Mouse (Mus musculus): ENCODE results near the gene Gmppa. TPM values are rescaled to one million over a fixed set of nuclear protein-coding genes. Genes with fewer than 3 reads are reported as not detected.

Gmppa gene
- polyA plus RNA-seq, 1 experiment from 2014 or later = 70.7 TPM

- Histone ChIP-seq H3K27me3 (replicated peaks) (peaks cover 86% of the 10 kb centered on the region), H3K27ac (replicated peaks) (no peak overlapping the region), H3K4me1 (peaks cover 29% of the 10 kb centered on the region), H3K4me3 (no peak overlapping the region), H3K4me2 (peak overlapping the region; percentile 73; the same call in 1 of the 2 replicates), H3K9ac (no peak overlapping the region), H3K9me3 (no peaks in the 10 kb centered on the region), H3K36me3 (no peaks in the 10 kb centered on the region)
- no peak for ATAC-seq (ENCODE audit: extremely low read depth, insufficient number of reproducible peaks, low FRiP score, low TSS enrichment)
- 15% methylated on average over 13 of the region's 14 CpGs for WGBS
Measured at GRCm38 (mm10) chr1:75456746-75457564, 21.2 kb downstream of the Gmppa start.

- Histone ChIP-seq H3K4me3 (peak overlapping the region; percentile 48), H3K36me3 (no peaks in the 10 kb centered on the region), H3K27me3 (replicated peaks) (peaks cover 79% of the 10 kb centered on the region), H3K9ac (peak overlapping the region; percentile 77; the same call in 1 of the 2 replicates), H3K27ac (replicated peaks) (peak overlapping the region; percentile 74; the same call in 1 of the 2 replicates), H3K4me2 (peak overlapping the region; percentile 73), H3K9me3 (no peaks in the 10 kb centered on the region), H3K4me1 (peaks cover 31% of the 10 kb centered on the region)
- WGBS = 2% methylated on average over 8 of the region's 10 CpGs
- no peak for ATAC-seq (ENCODE audit: extremely low read depth, insufficient number of reproducible peaks, low FRiP score, low TSS enrichment)
Measured at GRCm38 (mm10) chr1:75457710-75458024, 21.9 kb downstream of the Gmppa start.

DNA sequence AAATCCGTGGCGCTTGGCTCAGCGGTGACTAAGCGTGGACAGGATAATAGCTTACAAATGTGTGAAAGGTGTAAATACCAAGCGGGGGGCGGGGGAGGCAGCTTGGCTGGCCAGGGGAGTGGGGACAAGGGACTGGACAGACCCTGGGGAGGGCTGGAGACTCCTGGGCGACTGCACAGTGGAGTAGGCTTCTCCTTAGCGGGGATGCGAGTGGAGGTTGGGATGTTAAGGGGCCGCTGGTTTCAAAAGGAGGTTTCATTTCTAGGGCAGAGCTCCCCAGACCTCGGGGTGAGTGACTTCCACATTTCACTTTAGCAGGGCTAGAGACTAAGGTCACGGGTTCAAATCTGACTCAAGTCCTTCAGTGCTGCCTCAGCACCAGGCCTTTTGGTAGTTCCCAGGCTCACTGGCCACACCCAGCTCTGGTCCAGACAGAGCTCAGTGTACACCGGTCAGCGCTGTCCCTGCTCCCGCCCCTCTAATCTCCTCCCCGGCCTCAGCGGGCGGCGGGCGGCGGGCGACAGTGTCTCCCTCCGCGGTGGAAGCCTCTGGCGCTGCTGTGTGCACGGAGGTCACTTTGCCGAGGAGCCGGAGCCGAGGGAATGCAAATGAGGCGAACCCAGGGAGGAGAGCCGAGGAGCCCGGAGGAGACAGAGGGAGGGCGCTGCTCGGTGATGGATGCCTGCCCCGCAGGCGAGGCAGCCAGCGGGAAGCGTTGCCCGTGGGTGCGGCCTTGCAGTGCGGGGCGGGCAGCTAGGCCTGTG lies 22.5 kb downstream of the Gmppa start:
- peak overlapping the region; percentile 77 for H3K9ac ChIP-seq
- H3K4me1 ChIP-seq = peaks cover 34% of the 10 kb centered on the region
- 2% methylated on average over 42 of the region's 42 CpGs for WGBS

GRCm38 (mm10) chr1:75458789-75459684 lies 23.3 kb downstream of the Gmppa start:
- Histone ChIP-seq H3K4me1 (peaks cover 43% of the 10 kb centered on the region), H3K36me3 (no peaks in the 10 kb centered on the region), H3K4me3 (peak overlapping the region; percentile 48), H3K4me2 (peak overlapping the region; percentile 73), H3K27ac (replicated peaks) (peak overlapping the region; percentile 74), H3K9me3 (no peaks in the 10 kb centered on the region), H3K9ac (peak overlapping the region; percentile 77), H3K27me3 (replicated peaks) (peaks cover 66% of the 10 kb centered on the region)
- ATAC-seq (ENCODE audit: extremely low read depth, insufficient number of reproducible peaks, low FRiP score, low TSS enrichment) = no peak
- WGBS = 13% methylated on average over 23 of the region's 23 CpGs

More for the DNA sequence above, 22.5 kb downstream of the Gmppa start:
- peak; percentile 37; the same call in 1 of the 2 replicates for ATAC-seq (ENCODE audit: extremely low read depth, insufficient number of reproducible peaks, low FRiP score, low TSS enrichment)
- H3K4me2 ChIP-seq = peak overlapping the region; percentile 73
- no peaks in the 10 kb centered on the region for H3K9me3 ChIP-seq
- no peaks in the 10 kb centered on the region for H3K36me3 ChIP-seq
- peaks cover 74% of the 10 kb centered on the region for H3K27me3 ChIP-seq (replicated peaks)
- peak overlapping the region; percentile 74 for H3K27ac ChIP-seq (replicated peaks)
- H3K4me3 ChIP-seq = peak overlapping the region; percentile 48

DNA sequence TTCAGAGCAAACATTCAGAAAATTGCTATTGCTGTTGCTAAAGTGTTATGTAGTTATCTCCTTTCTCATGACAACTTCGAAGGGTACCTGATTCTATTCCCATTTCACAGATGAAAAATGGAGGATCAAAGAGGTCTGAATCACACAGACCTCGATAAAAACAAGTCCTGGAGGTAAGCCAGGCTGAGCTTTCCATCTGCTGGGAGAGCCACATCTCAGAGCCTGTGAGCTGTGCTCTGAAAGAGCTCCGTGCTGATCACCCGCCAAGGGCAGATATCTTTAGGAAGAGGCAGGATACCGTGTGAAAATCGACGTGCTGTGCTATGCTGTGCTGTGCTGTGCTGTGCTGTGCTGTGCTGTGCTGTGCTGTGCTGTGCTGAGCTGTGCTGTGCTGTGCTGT lies 24.6 kb downstream of the Gmppa start:
- H3K36me3 ChIP-seq = no peaks in the 10 kb centered on the region
- no peak overlapping the region for H3K4me3 ChIP-seq
- no peak overlapping the region for H3K9ac ChIP-seq
- WGBS = 46% methylated on average over 7 of the region's 7 CpGs
- H3K9me3 ChIP-seq = no peaks in the 10 kb centered on the region
- no peak overlapping the region for H3K4me2 ChIP-seq
- peaks cover 66% of the 10 kb centered on the region for H3K27me3 ChIP-seq (replicated peaks)
- no peak overlapping the region for H3K27ac ChIP-seq (replicated peaks)
- no peak for ATAC-seq (ENCODE audit: extremely low read depth, insufficient number of reproducible peaks, low FRiP score, low TSS enrichment)
- H3K4me1 ChIP-seq = peaks cover 53% of the 10 kb centered on the region

- Histone ChIP-seq H3K36me3 (no peaks in the 10 kb centered on the region), H3K27ac (replicated peaks) (no peak overlapping the region), H3K4me3 (no peak overlapping the region), H3K9me3 (no peaks in the 10 kb centered on the region), H3K27me3 (replicated peaks) (peaks cover 64% of the 10 kb centered on the region), H3K4me2 (no peak overlapping the region), H3K4me1 (peaks cover 47% of the 10 kb centered on the region), H3K9ac (no peak overlapping the region)
- ATAC-seq (ENCODE audit: extremely low read depth, insufficient number of reproducible peaks, low FRiP score, low TSS enrichment) = no peak
- WGBS = 56% methylated on average over 1 of the region's 1 CpGs
Measured at GRCm38 (mm10) chr1:75462636-75463035, 26.9 kb downstream of the Gmppa start.

DNA sequence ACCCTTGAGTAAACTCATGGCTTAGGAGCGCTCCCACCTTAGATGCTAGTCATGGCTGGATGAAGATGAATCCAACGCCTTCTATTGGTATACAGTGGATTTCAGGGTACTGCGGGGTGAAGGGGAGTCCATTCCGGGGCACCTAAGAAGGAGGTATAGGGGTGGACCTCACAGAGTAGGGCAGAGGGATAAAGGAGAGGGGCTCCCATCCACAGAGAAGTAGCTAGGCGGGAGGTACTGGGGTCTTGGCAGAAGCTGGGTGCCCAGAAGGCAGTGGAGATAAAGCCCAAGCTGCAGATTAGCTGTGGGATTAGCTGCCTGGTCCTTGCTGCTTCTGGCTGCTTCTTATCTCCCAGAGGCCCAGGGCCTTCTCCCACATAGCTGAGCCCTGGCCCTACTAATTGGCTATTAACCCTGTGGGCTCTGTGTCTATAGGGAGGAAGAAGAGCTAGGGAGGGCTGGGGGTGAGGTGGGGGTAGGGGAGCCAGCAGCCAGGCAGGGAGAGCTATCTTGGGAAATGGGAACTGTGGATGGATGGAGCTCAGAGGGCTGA lies 28.0 kb downstream of the Gmppa start:
- Histone ChIP-seq H3K27ac (replicated peaks) (peak overlapping the region; percentile 29; the same call in 1 of the 2 replicates), H3K36me3 (no peaks in the 10 kb centered on the region), H3K9ac (peak overlapping the region; percentile 29), H3K9me3 (no peaks in the 10 kb centered on the region), H3K4me2 (no peak overlapping the region), H3K4me1 (peaks cover 36% of the 10 kb centered on the region), H3K27me3 (replicated peaks) (peaks cover 64% of the 10 kb centered on the region), H3K4me3 (no peak overlapping the region)
- 44% methylated on average over 5 of the region's 5 CpGs for WGBS
- ATAC-seq (ENCODE audit: extremely low read depth, insufficient number of reproducible peaks, low FRiP score, low TSS enrichment) = no peak

GRCm38 (mm10) chr1:75467215-75467927 lies 31.6 kb downstream of the Gmppa start:
- peaks cover 27% of the 10 kb centered on the region for H3K4me1 ChIP-seq
- no peaks in the 10 kb centered on the region for H3K36me3 ChIP-seq
- no peaks in the 10 kb centered on the region for H3K9me3 ChIP-seq
- no peak overlapping the region for H3K27ac ChIP-seq (replicated peaks)
- 8% methylated on average over 14 of the region's 14 CpGs for WGBS
- peak overlapping the region; percentile 69 for H3K9ac ChIP-seq
- peak overlapping the region; percentile 35; the same call in 1 of the 2 replicates for H3K4me2 ChIP-seq
- H3K4me3 ChIP-seq = no peak overlapping the region
- ATAC-seq (ENCODE audit: extremely low read depth, insufficient number of reproducible peaks, low FRiP score, low TSS enrichment) = no peak
- peaks cover 76% of the 10 kb centered on the region for H3K27me3 ChIP-seq (replicated peaks)

DNA sequence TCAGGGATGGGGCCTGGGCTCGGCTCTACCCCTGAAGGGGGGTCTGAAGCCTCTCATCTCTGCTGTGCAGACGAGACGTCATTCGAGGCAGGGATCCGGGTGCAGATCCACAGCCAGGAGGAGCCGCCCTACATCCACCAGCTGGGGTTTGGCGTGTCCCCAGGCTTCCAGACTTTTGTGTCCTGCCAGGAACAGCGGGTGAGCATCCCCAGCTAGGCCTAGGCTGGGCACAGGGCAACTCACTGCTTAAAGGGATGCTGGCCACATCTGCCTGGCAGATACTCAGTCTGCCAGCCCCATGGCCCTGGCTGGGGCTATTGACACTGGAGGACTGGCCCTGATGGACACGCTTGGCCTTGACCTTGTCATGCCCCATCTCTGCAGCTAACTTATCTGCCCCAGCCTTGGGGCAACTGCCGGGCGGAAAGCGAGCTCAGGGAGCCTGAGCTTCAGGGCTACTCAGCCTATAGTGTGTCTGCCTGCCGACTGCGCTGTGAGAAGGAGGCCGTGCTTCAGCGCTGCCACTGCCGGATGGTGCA lies 33.6 kb downstream of the Gmppa start:
- Histone ChIP-seq H3K9me3 (no peaks in the 10 kb centered on the region), H3K27ac (replicated peaks) (no peak overlapping the region), H3K4me3 (no peak overlapping the region), H3K4me2 (no peak overlapping the region), H3K27me3 (replicated peaks) (peaks cover 93% of the 10 kb centered on the region), H3K4me1 (peaks cover 11% of the 10 kb centered on the region), H3K9ac (no peak overlapping the region), H3K36me3 (peaks cover 16% of the 10 kb centered on the region)
- WGBS = 68% methylated on average over 17 of the region's 17 CpGs
- ATAC-seq (ENCODE audit: extremely low read depth, insufficient number of reproducible peaks, low FRiP score, low TSS enrichment) = no peak

DNA sequence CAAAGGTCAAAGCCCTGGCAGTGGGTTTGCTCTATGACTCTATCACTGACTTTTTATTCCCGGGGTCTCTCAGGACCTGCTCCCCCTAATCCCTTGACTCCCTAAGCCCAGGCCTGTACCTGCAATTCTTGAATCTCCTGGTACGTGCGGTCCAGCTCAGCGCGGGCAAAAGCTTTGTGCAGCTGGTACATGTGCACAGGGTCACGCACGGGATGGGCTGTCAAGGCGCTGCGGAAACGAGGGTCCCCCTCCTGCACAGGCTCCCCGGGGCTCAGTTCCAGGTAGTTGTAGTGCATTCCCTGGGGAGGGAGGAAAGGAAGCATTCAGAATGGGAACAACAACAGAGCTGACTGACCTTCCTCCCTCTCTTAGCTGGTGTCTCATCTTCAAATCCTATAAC lies 40.7 kb downstream of the Gmppa start:
- 92% methylated on average over 11 of the region's 11 CpGs for WGBS
- H3K4me3 ChIP-seq = no peak overlapping the region
- H3K27me3 ChIP-seq (replicated peaks) = peaks cover 70% of the 10 kb centered on the region
- H3K27ac ChIP-seq (replicated peaks) = no peak overlapping the region
- no peak for ATAC-seq (ENCODE audit: extremely low read depth, insufficient number of reproducible peaks, low FRiP score, low TSS enrichment)
- peaks cover 24% of the 10 kb centered on the region for H3K4me1 ChIP-seq
- peaks cover 44% of the 10 kb centered on the region for H3K36me3 ChIP-seq
- no peaks in the 10 kb centered on the region for H3K9me3 ChIP-seq
- no peak overlapping the region for H3K9ac ChIP-seq
- no peak overlapping the region for H3K4me2 ChIP-seq

Measured in heart, embryonic 13.5 days (tissue).